Mouse (Mus musculus): ENCODE measurements at regions not wholly inside any gene's neighbourhood (a gene's known extent, or its start where the extent isn't known, plus 50 kb on each side); places are given as distances from the start of the nearest gene placed in this dataset.

- no peak overlapping the region for H3K4me3 ChIP-seq
- peaks cover 6% of the 10 kb centered on the region for H3K4me1 ChIP-seq
- no peaks in the 10 kb centered on the region for H3K9me3 ChIP-seq
- no peak overlapping the region for H3K27ac ChIP-seq
- 72% methylated on average over 4 of the region's 4 CpGs for WGBS
- no peak for ATAC-seq (ENCODE audit: low FRiP score, low read depth)
- H3K4me2 ChIP-seq (replicated peaks) = no peak overlapping the region
- H3K9ac ChIP-seq = no peak overlapping the region
- H3K36me3 ChIP-seq = no peaks in the 10 kb centered on the region
- no peaks in the 10 kb centered on the region for H3K27me3 ChIP-seq
These were observed 275.2 kb upstream of the Xrcc4 start for GRCm38 (mm10) chr13:90364518-90365027.

- Histone ChIP-seq H3K4me1 (peaks cover 6% of the 10 kb centered on the region), H3K4me2 (replicated peaks) (no peak overlapping the region; the same call in 1 of the 2 replicates), H3K27ac (peak overlapping the region; percentile 1; the same call in 1 of the 2 replicates), H3K36me3 (no peaks in the 10 kb centered on the region), H3K27me3 (no peaks in the 10 kb centered on the region), H3K9ac (no peak overlapping the region), H3K4me3 (no peak overlapping the region), H3K9me3 (no peaks in the 10 kb centered on the region)
- WGBS = 60% methylated on average over 10 of the region's 10 CpGs
- ATAC-seq (ENCODE audit: low FRiP score, low read depth) = peak; percentile 61; the same call in 1 of the 2 replicates
These were observed 270.6 kb upstream of the Xrcc4 start for GRCm38 (mm10) chr13:90359861-90360601.

- Histone ChIP-seq H3K9me3 (no peaks in the 10 kb centered on the region), H3K4me3 (no peak overlapping the region), H3K27me3 (no peaks in the 10 kb centered on the region), H3K9ac (no peak overlapping the region), H3K36me3 (no peaks in the 10 kb centered on the region), H3K4me2 (replicated peaks) (no peak overlapping the region), H3K27ac (no peak overlapping the region), H3K4me1 (peaks cover 6% of the 10 kb centered on the region)
- ATAC-seq (ENCODE audit: low FRiP score, low read depth) = no peak
- WGBS = 82% methylated on average over 1 of the region's 1 CpGs
These were observed 268.7 kb upstream of the Xrcc4 start for GRCm38 (mm10) chr13:90358149-90358548.

- no peak overlapping the region for H3K4me3 ChIP-seq
- H3K9me3 ChIP-seq = no peaks in the 10 kb centered on the region
- H3K36me3 ChIP-seq = no peaks in the 10 kb centered on the region
- peaks cover 6% of the 10 kb centered on the region for H3K4me1 ChIP-seq
- no peak overlapping the region for H3K27ac ChIP-seq
- no peak overlapping the region for H3K9ac ChIP-seq
- H3K27me3 ChIP-seq = no peaks in the 10 kb centered on the region
- 86% methylated on average over 1 of the region's 1 CpGs for WGBS
- ATAC-seq (ENCODE audit: low FRiP score, low read depth) = no peak
- no peak overlapping the region for H3K4me2 ChIP-seq (replicated peaks)
These were observed 266.2 kb upstream of the Xrcc4 start for GRCm38 (mm10) chr13:90355602-90356001.

GRCm38 (mm10) chr13:90342823-90343222 is 253.4 kb upstream of the Xrcc4 start:
- Histone ChIP-seq H3K27ac (no peak overlapping the region), H3K36me3 (no peaks in the 10 kb centered on the region), H3K27me3 (no peaks in the 10 kb centered on the region), H3K9me3 (no peaks in the 10 kb centered on the region), H3K4me2 (replicated peaks) (no peak overlapping the region), H3K4me1 (no peaks in the 10 kb centered on the region), H3K9ac (no peak overlapping the region), H3K4me3 (no peak overlapping the region)
- WGBS = 80% methylated on average over 4 of the region's 4 CpGs
- no peak for ATAC-seq (ENCODE audit: low FRiP score, low read depth)

- ATAC-seq (ENCODE audit: low FRiP score, low read depth) = no peak
- 71% methylated on average over 8 of the region's 8 CpGs for WGBS
- H3K36me3 ChIP-seq = no peaks in the 10 kb centered on the region
These were observed 252.3 kb upstream of the Xrcc4 start for GRCm38 (mm10) chr13:90341597-90342212.

GRCm38 (mm10) chr13:90340647-90341160 is 251.3 kb upstream of the Xrcc4 start:
- Histone ChIP-seq H3K9ac (no peak overlapping the region), H3K9me3 (no peaks in the 10 kb centered on the region), H3K36me3 (no peaks in the 10 kb centered on the region), H3K27me3 (no peaks in the 10 kb centered on the region), H3K4me2 (replicated peaks) (no peak overlapping the region), H3K27ac (no peak overlapping the region), H3K4me3 (no peak overlapping the region), H3K4me1 (no peaks in the 10 kb centered on the region)
- WGBS = 63% methylated on average over 2 of the region's 2 CpGs
- no peak for ATAC-seq (ENCODE audit: low FRiP score, low read depth)

More at GRCm38 (mm10) chr13:90341597-90342212, 252.3 kb upstream of the Xrcc4 start:
- Histone ChIP-seq H3K27me3 (no peaks in the 10 kb centered on the region), H3K4me2 (replicated peaks) (no peak overlapping the region), H3K4me1 (no peaks in the 10 kb centered on the region), H3K9ac (no peak overlapping the region), H3K9me3 (no peaks in the 10 kb centered on the region), H3K4me3 (no peak overlapping the region), H3K27ac (no peak overlapping the region)

GRCm38 (mm10) chr13:90337591-90337990 is 248.2 kb upstream of the Xrcc4 start:
- Histone ChIP-seq H3K9ac (no peak overlapping the region), H3K27ac (no peak overlapping the region), H3K36me3 (no peaks in the 10 kb centered on the region), H3K4me1 (no peaks in the 10 kb centered on the region), H3K9me3 (no peaks in the 10 kb centered on the region), H3K4me2 (replicated peaks) (no peak overlapping the region), H3K27me3 (no peaks in the 10 kb centered on the region), H3K4me3 (no peak overlapping the region)
- no peak for ATAC-seq (ENCODE audit: low FRiP score, low read depth)
- WGBS = 72% methylated on average over 1 of the region's 1 CpGs

GRCm38 (mm10) chr13:90335741-90336037 is 246.3 kb upstream of the Xrcc4 start:
- Histone ChIP-seq H3K4me3 (no peak overlapping the region), H3K27me3 (no peaks in the 10 kb centered on the region), H3K27ac (no peak overlapping the region), H3K9ac (no peak overlapping the region), H3K9me3 (no peaks in the 10 kb centered on the region), H3K4me2 (replicated peaks) (no peak overlapping the region), H3K4me1 (no peaks in the 10 kb centered on the region), H3K36me3 (no peaks in the 10 kb centered on the region)
- ATAC-seq (ENCODE audit: low FRiP score, low read depth) = no peak
- WGBS = 41% methylated on average over 3 of the region's 3 CpGs

- ATAC-seq (ENCODE audit: low FRiP score, low read depth) = no peak
- no peaks in the 10 kb centered on the region for H3K9me3 ChIP-seq
- no peaks in the 10 kb centered on the region for H3K4me1 ChIP-seq
- 71% methylated on average over 6 of the region's 6 CpGs for WGBS
- no peak overlapping the region for H3K4me3 ChIP-seq
- H3K36me3 ChIP-seq = no peaks in the 10 kb centered on the region
- H3K27ac ChIP-seq = no peak overlapping the region
- no peak overlapping the region for H3K4me2 ChIP-seq (replicated peaks)
- H3K9ac ChIP-seq = no peak overlapping the region
- no peaks in the 10 kb centered on the region for H3K27me3 ChIP-seq
These were observed 245.7 kb upstream of the Xrcc4 start for GRCm38 (mm10) chr13:90334934-90335740.

GRCm38 (mm10) chr13:90334286-90334685 is 244.9 kb upstream of the Xrcc4 start:
- Histone ChIP-seq H3K9ac (no peak overlapping the region), H3K4me1 (no peaks in the 10 kb centered on the region), H3K36me3 (no peaks in the 10 kb centered on the region), H3K4me3 (no peak overlapping the region), H3K9me3 (no peaks in the 10 kb centered on the region), H3K27ac (no peak overlapping the region), H3K4me2 (replicated peaks) (no peak overlapping the region), H3K27me3 (no peaks in the 10 kb centered on the region)
- no peak for ATAC-seq (ENCODE audit: low FRiP score, low read depth)

GRCm38 (mm10) chr13:90325226-90325625 is 235.8 kb upstream of the Xrcc4 start:
- H3K4me3 ChIP-seq = no peak overlapping the region
- WGBS = 62% methylated on average over 3 of the region's 3 CpGs
- H3K9me3 ChIP-seq = no peaks in the 10 kb centered on the region
- no peaks in the 10 kb centered on the region for H3K4me1 ChIP-seq
- H3K27me3 ChIP-seq = no peaks in the 10 kb centered on the region
- H3K27ac ChIP-seq = no peak overlapping the region
- H3K4me2 ChIP-seq (replicated peaks) = no peak overlapping the region
- no peak for ATAC-seq (ENCODE audit: low FRiP score, low read depth)
- H3K36me3 ChIP-seq = no peaks in the 10 kb centered on the region
- no peak overlapping the region for H3K9ac ChIP-seq

All from limb, embryonic 13.5 days (tissue).